Comparison of ENCODE assay signal across 17 mouse cellular contexts in the genomic region with DNA sequence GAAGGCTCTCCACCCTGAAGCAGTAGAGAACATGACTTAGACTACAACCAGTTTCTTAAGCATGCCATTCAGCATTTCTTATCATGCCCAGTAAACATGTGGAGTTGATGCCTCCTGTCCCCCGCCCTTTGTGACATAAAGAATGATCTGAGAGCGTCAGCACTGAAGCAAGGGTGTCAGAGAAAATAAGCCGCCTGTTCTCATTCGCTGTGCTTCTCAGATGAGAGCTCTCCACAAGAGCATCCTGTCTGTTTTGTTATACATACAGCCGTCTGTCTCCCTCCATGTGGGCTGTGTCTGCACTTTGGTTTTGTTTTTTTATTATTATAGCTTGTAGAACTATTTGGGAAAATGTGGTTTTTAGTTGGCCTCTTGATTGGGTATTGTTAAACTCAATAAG.
"Had no signal": no experiment of that assay in that cellular context is flagged by ENCODE, and none has a peak within 500 bp of the region (broad histone marks: within the 10 kb centered on the region; RNA-seq: fewer than 3 reads in every experiment).

No protein-coding gene starts in this region.

- H3K4me1 ChIP-seq: liver, embryonic 13.5 days; liver, embryonic 15.5 days; midbrain, embryonic 15.5 days; neural tube, embryonic 12.5 days; stomach, embryonic 15.5 days had no signal

- H3K4me2 ChIP-seq: liver, embryonic 11.5 days; liver, embryonic 13.5 days; liver, embryonic 15.5 days; midbrain, embryonic 11.5 days; midbrain, embryonic 13.5 days; midbrain, embryonic 15.5 days; neural tube, embryonic 12.5 days; stomach, embryonic 15.5 days had no signal

- DNase-seq: liver; liver, embryonic 13.5 days; liver, postnatal 0 days; right cerebral cortex, postnatal 14 days; thymus, adult 2 months; thymus, postnatal 25 days; thymus, postnatal 4 days had no signal

- ATAC-seq: liver, postnatal 0 days; midbrain, embryonic 13.5 days; midbrain, embryonic 15.5 days had no signal

- H3K27me3 ChIP-seq: liver, embryonic 13.5 days; liver, embryonic 15.5 days; megakaryocyte, embryonic 14.5 days; midbrain, embryonic 13.5 days; midbrain, embryonic 15.5 days; neural tube, embryonic 12.5 days; stomach, embryonic 15.5 days had no signal

- H3K27ac ChIP-seq: liver, embryonic 13.5 days; liver, embryonic 15.5 days; macrophage; midbrain, embryonic 13.5 days; midbrain, embryonic 15.5 days; neural tube, embryonic 12.5 days; stomach, embryonic 15.5 days; stomach, postnatal 0 days had no signal

- H3K36me3 ChIP-seq: liver, embryonic 13.5 days; neural tube, embryonic 12.5 days had no signal

- H3K4me3 ChIP-seq: liver, embryonic 13.5 days; liver, embryonic 15.5 days; megakaryocyte, embryonic 14.5 days; midbrain, embryonic 13.5 days; midbrain, embryonic 15.5 days; neural tube, embryonic 12.5 days; stomach, embryonic 15.5 days had no signal

- H3K9ac ChIP-seq: liver, embryonic 13.5 days; liver, embryonic 15.5 days; liver, postnatal 0 days; midbrain, embryonic 13.5 days; midbrain, embryonic 15.5 days; neural tube, embryonic 12.5 days; stomach, embryonic 15.5 days had no signal

- H3K9me3 ChIP-seq: liver, embryonic 13.5 days; liver, embryonic 15.5 days; megakaryocyte, embryonic 14.5 days; midbrain, embryonic 13.5 days; midbrain, embryonic 15.5 days; neural tube, embryonic 12.5 days; stomach, embryonic 15.5 days had no signal
